Mouse (Mus musculus) adrenal gland, postnatal 4 days (tissue): ENCODE measurements around the gene Hipk3. TPM values are rescaled to one million over a fixed set of nuclear protein-coding genes. Genes with fewer than 3 reads are reported as not detected.

Source experiments
- DNase-seq, 2 experiments: peaks; one replicate each; pipeline ENCODE4 v3.0.0; 2021 to 2022; ENCODE audit warnings: low spot score in 2 of 2, mixed read lengths in 2 of 2
- total RNA-seq, 2 experiments: library from RNA; stranded (reverse); gene quantifications; 2 replicates each; pipeline ENCODE4 v1.2.3; 2021

Hipk3 gene
- total RNA-seq, 2 experiments from 2014 or later, result 119 to 129 TPM

DNA sequence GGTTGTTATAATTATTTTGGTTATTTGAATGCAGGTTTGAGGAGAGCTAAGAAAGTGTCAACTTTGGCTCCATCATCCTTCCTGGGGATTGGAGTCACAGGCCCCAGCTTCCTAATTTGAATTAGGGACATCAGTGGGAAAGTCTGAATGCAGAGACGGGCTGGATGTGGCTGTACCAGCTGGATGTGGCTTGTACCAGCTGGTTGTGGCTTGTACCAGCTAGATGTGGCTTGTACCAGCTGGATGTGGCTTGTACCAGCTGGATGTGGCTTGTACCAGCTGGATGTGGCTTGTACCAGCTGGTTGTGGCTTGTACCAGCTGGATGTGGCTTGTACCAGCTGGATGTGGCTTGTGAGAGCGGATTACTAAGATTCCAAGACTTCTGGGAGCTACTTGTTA is 74.8 kb downstream of the Hipk3 start:
- DNase-seq, result no peak

GRCm38 (mm10) chr2:104413011-104413410 is 81.2 kb downstream of the Hipk3 start:
- DNase-seq, result no peak

- DNase-seq, result no peak
Observed at GRCm38 (mm10) chr2:104412496-104412895, 81.8 kb downstream of the Hipk3 start.

GRCm38 (mm10) chr2:104411806-104412205 is 82.4 kb downstream of the Hipk3 start:
- DNase-seq, result no peak

GRCm38 (mm10) chr2:104410963-104411545 is 83.2 kb downstream of the Hipk3 start, which contains the start of gene D430041D05Rik:
D430041D05Rik (minus strand) TSS chr2:104411013.
- no peak for DNase-seq

DNA sequence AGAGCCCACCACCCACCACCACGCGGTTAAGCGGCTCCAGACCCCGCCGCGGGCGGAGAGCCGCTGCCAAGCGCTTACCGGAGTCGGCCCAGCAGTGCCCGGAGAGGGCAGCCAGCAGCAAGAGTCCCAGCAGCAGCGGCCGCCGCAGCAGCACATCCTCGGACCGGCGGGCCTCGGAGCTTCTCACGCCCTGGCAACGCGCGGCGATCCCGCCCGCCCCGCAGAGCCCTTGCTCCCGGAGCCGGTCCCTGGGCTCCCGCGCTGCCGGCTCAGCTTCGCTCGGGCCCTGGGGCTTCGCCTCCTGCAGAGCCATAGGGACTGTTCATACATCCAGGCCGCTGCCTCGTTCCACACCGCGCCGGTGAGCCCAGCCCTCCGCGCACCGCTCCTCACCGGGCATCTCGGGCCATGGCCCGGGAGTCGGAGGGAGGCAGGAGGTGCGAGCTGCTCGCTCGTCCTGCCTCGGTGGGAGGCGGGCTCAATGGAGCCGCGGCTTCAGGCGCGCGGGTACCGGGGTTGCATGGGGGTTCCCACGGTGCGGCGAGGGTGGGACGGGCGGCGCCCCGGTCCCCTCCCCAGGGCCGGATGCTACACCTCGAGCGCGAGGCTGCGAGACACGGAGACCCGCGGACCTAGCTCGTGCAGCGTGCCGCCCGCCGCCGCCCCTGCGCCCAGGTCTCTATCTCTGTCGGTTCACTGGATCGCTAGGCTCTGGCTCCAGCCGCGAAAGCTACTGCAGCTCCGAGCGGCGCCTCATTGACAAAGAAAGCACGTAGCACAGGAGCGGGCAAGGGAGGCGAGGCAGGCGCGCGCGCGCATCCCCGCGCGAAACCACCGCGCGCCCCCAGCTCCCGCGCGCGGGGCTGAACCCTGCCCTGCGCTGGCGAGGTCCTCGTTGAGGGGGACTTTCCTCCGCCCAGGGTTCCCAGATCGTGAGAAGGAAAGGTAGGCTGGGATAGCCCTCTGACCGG is 84.1 kb downstream of the Hipk3 start:
- DNase-seq, result peak in 1 of 2 experiments; percentile 28

GRCm38 (mm10) chr2:104408351-104408750 is 85.9 kb downstream of the Hipk3 start:
- no peak for DNase-seq

- DNase-seq, result no peak
Observed at GRCm38 (mm10) chr2:104407913-104408312, 86.3 kb downstream of the Hipk3 start.

DNA sequence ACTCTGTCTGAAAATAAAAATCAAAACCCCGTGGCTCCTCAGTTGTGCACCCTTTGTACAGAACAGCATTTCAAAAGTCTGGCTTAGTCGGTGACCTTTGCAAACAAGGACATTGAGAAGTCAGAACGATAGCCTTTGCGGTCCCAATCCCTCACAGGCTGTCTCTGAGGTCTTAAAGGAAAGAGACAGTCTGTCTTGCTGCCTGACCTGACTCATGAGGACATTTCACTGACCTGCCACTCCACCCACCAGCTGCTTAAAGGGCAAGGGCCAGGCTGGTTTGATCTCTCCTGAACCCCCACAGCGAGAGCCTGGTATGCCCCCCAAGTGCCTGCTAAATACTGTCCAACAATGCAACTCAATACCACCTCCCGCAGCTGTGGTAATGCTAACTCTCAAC is 90.2 kb downstream of the Hipk3 start:
- DNase-seq, result no peak

- DNase-seq, result no peak
Observed at GRCm38 (mm10) chr2:104398651-104399290, 95.5 kb downstream of the Hipk3 start.

GRCm38 (mm10) chr2:104395961-104396360 is 98.3 kb downstream of the Hipk3 start:
- DNase-seq, result no peak

GRCm38 (mm10) chr2:104394769-104395168 is 99.5 kb downstream of the Hipk3 start:
- no peak for DNase-seq

DNA sequence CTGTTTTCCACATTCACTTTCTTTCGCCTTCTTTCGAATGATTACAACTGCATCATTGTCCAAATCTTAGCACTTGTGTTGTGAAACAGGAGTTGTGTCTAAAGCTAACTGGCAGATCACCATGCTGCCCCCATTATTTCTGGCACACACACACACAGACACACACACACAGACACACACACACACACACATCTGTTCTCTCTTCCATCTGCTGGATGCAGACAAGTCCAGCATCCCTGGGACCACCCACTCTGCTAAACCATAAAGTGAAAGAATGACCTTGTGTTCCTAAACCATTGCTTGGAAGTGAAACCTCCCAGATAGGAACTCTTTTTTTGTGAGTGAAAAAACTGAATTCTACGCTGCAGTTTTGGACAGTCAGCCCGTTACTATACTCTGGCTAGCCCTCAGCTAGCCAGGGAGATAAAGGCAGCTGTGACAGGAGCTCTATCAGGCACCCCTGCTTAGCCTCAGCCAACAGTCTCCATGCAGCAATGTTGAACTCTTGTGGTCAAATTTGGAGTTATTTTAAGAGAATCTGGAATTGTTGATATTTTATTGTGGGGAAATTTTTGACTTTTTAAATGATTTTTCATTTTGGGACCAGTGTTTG is 101.4 kb downstream of the Hipk3 start:
- DNase-seq, result no peak

GRCm38 (mm10) chr2:104389231-104389630 is 105.0 kb downstream of the Hipk3 start:
- no peak for DNase-seq

DNA sequence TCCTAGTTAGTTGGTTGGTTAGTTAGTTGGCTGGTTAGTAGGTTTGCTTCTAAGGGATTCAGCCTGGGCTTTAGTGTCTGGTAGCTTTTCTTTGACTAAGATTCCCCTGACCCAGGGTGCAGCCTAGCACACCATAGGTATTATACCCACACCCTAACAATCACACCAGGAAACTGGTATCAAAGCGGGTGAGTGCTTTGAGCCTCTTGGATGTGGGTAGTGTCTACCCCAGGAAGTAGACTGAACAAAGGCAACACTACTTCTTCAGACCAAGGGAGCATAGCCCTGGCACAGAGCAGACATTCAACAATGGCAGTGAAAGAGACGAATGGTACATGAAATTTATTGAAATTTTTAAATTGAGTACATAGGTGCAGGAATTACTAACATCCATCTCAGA is 108.3 kb downstream of the Hipk3 start:
- DNase-seq, result no peak

DNA sequence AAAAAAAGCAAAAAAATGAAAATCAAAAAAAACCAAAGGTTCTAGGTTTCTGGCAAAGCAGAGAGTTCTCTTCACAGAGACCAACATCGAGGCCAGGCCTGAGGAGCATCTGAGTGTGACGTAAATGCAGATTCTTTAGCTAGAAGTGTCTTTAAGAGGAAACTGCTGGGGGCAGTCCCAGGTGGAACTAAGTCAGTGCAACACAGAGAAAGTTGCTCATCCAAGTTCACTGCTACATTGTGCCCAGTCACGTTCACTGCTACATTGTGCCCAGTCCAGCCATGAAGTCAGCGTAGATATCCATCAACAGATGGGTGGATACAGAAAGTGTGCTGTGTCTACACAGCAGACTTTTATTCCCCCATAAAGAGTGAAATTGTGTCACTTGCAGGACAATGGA is 110.7 kb downstream of the Hipk3 start:
- no peak for DNase-seq

DNA sequence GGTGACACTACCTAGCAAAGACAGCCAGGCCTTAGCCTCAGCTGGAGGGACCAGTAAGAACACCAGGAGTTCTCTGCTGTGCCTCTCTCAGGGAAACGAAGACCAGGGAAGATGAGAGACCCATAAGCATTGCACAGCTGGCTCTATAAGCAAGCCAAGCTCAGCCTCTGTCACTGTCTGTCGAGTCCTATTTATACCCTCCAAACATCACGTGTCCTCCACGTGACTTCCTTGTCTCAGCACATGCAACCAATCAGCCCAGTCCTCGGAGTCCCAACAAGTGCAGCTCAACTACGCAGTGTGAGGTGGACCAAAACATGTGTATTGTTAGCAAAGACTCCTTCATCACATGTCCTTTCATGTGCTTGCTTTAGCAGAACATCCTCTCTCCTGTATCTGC is 111.4 kb downstream of the Hipk3 start:
- DNase-seq, result no peak

- DNase-seq, result no peak
Observed at GRCm38 (mm10) chr2:104379304-104379703, 114.9 kb downstream of the Hipk3 start.

- DNase-seq, result no peak
Observed at GRCm38 (mm10) chr2:104378791-104379190, 115.5 kb downstream of the Hipk3 start.

- no peak for DNase-seq
Observed at GRCm38 (mm10) chr2:104377990-104378389, 116.3 kb downstream of the Hipk3 start.
